Mouse (Mus musculus) embryo, embryonic 11.5 days (tissue): ENCODE results near the gene Tfap4.
"Not testable (repeated sequence)": the region's sequence is repeated elsewhere in the genome, so short reads cannot be mapped to it uniquely, and the experiment has no call there.

Experiments used
- DNase-seq: peaks from one replicate; pipeline ENCODE4 v3.0.0-alpha.2; 2012; ENCODE audit warnings: low read depth, low spot score

The Tfap4 gene

DNA sequence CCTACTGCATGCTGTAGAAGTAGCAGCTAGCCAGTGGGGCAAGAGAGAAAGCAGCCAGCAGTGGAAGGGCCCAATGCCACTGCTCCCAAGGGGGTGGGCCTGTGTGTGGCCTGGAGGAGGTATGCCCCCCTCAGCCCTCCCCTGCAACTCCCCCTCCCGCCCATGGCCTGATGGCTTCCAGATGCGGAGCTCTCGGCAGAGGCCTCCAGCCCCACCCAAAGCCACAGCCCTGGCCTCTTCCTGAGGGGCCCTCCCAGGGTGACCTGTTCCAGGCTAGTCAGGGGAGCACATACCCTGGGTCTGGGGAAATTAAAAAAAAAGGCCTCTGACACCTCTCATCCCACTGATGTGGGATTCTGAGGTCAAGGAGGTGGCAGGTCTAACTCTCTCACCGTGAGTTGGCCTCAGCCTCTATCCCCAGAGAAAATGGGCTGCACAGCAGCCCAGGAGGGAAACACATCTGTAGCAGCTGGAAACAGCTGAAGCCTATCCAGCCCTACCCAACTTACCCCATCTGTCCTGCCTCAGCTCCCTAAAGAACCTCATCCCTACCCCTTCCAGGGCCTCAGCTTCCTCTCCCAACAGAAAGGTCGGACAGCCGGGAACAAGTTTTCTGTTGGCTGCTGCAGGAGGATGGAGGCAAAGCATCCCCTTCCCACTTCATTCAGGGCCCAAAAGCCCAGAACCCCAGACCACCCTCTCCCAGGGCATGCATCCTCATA lies 6.7 kb downstream of the Tfap4 start:
- DNase-seq: peak; percentile 57

- DNase-seq: no peak
Observed at GRCm38 (mm10) chr16:4551885-4552284, 7.8 kb downstream of the Tfap4 start.

DNA sequence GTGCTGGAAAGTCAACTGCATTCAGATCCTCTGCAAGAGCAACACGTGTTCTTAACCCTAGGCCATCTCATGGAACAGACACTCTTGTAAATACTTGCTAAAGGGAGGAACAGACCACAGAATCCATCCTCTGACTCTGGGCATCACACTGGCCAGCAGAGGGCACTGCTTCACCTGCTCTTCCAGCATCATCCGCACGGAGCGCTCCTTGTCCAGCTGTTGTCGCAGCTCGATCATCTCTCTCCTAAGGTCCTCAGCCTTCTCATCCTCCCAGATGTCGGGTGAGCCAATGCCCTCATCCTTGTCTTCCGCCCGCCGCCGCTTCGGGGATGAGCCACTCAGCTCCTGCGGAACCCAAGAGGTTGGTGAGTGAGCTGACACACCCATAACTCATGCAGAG lies 8.6 kb downstream of the Tfap4 start:
- DNase-seq: peak; percentile 62

DNA sequence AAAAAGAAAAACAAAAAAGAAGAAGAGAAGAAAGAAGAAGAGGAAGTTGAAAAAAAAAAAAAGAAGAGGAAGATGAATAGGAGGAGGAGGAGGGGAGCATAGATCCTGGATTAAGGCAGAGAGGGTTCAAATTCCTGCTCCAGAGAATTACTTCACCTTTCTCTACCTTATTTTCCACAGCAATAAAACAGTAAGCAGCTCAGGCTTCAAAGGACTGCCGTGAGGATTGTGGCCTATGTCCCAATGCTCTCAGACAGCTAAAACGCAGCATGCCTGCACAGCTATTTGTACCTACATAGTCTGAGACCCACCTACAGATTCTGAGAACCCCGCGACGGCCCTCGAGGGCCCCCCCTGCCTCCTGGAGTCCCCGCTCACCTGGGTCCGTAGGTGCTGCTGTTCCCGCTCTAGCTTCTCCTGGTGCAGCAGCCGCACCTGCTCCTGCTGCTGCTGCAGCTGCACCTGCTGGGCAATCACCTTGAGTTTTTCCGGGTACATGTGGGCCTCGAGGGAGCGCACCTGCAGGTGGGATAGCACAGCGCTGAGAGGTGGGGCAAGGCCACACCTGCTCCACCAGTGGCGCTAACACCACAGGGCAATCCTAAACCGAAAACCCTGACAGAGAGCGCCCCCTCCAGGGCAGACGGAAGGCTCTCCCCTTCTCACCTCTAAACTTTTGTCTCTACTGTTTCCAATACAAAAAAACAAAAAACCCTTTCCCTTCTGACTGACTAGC lies 10.5 kb downstream of the Tfap4 start:
- DNase-seq: no peak

- DNase-seq: no peak
Observed at GRCm38 (mm10) chr16:4547611-4548010, 12.0 kb downstream of the Tfap4 start.

GRCm38 (mm10) chr16:4546838-4547237 lies 12.8 kb downstream of the Tfap4 start:
- no peak for DNase-seq

DNA sequence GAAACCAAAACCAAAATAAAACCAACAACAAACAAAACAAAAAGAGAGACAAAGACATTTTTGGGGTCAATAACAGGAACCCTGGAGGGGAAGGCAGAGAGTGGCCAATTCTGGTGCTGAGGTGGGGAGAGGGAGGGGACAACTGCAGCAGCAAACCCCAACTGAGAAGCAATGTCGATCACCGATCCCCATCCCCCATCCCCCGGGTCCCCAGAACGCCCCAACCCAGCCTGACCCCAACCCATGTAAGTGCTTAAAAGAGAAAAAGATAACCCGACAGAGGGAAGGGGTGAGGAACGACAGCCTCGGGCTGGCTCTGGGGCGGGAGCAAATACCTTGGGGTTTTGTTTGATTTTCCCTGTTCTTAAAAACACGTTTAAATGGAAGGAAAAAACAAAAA lies 14.8 kb downstream of the Tfap4 start:
- DNase-seq: no peak

DNA sequence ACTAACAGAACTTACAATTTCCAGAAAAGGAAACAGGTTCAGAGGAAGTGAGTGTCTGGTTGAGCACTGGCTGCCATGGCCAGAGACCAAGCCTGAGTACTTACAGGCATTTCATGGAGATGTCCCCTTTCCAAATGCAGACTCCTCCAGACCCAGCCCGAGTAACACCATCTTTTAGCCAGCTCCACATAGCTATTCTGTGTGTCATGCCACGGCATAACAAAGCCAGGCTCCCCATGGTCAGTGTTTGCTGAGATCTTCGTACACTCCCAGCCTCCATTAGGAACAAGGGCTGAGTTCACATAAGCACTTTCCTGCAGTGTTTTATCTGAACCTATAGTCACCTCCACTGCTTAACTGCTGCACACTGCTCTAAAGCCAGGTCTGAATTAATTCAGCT lies 16.4 kb downstream of the Tfap4 start:
- no peak for DNase-seq

- no peak for DNase-seq
Observed at GRCm38 (mm10) chr16:4542236-4542774, 17.3 kb downstream of the Tfap4 start.

GRCm38 (mm10) chr16:4541501-4542198 lies 18.0 kb downstream of the Tfap4 start, which contains the start of gene Srl:
Srl (minus strand) TSS chr16:4541816.
- peak; percentile 100 for DNase-seq

GRCm38 (mm10) chr16:4541033-4541432 lies 18.6 kb downstream of the Tfap4 start:
- DNase-seq: no peak

- DNase-seq: no peak
Observed at GRCm38 (mm10) chr16:4540064-4540775, 19.4 kb downstream of the Tfap4 start.

- no peak for DNase-seq
Observed at GRCm38 (mm10) chr16:4539521-4539920, 20.1 kb downstream of the Tfap4 start.

- no peak for DNase-seq
Observed at GRCm38 (mm10) chr16:4537616-4538358, 21.9 kb downstream of the Tfap4 start.

DNA sequence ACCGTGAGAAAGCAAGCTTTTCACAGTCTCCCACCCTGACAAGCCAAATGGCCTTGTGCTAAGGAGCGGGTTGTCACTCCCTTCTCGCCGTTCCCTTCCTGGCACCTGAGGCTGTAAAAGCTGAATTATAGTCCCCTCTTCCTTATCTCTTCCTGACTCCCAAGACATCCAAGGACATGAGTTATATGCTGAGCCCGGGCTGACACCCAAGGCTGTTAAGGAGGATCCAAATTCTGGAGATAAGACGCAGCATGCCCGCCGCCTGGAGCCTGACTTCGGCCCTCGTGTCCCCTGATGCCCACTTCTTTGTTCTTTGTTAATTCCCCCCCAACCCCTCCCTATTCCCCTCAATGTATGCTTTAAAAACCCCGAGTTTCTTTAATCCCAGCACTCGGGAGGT lies 32.3 kb downstream of the Tfap4 start:
- not testable (repeated sequence) for DNase-seq

DNA sequence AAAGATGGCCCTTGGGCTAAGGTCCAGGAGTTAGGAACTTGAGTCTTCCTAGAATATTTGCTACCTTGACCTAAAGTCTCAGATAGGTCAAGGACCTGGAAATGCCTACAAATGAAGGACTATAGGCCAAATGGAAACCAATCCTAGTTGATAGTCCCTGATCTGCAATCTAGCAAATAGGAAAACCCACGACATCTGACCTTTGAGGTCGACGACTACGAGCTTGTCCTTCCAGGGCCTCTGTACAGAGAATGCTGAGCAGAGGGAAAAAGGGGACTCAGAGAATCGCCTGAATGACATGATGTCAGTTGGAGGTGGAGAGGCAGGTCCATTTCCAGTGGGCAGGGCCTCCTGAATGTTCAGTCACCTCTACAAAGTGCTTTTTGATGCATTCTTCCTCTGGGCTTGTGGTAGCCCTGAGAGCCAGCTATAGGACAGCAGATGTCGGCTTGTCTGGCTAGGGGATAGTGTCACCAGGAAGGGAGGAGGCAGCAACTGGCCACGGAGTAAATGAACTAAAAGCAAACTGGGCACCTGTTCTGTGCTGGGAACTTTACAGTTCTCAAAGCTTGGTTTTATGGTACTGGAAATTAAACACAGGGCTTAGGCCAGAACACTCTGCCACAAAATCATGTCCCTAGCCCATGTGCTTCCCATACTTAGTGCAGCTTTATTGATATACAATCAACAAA lies 36.2 kb downstream of the Tfap4 start:
- DNase-seq: no peak

- no peak for DNase-seq
Observed at GRCm38 (mm10) chr16:4522879-4523278, 36.8 kb downstream of the Tfap4 start.

DNA sequence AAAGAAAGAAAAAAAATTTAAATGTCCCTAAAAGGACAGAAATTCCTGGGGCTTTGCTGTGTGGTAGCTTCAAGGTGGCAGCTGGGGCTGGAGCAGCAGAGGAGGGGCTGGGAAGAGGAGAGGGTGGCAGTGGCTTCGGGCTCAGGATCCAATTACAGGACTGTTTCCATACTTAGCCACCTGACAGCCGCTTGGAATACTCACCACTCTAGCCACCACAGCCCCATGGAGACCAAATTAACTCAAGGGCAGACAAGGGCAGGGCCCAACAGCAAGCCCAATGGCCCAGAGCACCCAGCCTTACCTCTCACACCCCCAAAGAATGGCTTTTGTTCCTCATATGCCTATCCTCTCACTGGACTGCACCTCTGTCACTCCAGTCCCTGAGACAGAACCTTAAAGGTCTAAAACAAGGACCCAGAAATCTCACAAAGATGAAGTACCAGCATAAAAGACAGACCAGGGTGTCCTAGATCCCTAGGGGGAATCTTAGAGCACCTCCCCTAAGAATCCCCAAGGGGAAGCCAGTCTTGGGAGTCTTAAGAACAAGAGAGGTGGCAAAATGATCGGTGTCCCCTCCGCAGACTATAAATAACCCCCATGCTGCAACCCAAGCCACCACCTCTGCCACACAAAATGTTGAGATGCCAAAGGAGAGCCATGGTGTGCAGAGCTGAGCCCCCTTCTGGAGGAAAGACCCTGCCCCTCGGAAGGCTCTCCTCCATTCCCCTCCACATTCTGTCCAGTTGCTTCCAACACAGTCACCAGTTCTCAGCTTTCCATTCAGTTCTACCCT lies 37.7 kb downstream of the Tfap4 start:
- DNase-seq: no peak

DNA sequence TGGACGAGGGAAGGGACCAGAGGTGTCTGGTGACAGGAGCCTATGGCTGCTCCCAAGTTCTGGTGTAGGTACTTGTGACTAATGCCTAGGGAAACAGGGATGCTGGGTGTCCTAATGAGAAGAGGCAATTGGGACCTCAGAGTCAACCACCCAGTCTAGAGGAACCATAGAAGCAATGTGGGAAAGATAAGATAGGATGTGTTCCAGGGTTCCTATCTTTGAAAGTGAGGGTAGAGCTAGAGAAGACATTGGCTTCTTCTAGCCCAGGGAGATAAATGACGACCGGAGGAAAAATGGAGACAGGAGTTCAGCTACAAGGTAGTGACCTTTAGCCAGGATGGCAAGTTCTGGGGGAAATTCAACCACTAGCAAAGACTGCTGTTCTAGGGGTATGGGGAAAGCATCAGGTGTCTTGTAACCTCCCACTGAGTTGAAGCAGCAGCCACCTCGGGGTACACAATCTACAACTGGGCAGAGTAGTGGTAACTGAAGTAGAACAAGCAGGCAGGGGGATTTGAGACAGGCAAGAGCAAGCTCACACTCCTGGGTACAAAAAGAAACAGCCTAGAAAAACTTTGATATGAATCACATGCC lies 38.5 kb downstream of the Tfap4 start:
- no peak for DNase-seq
